22 mouse cellular contexts compared by ENCODE assay signal in genomic region chr4:62513998-62514506, GRCm38 (mm10). TPM values are rescaled to one million over a fixed set of nuclear protein-coding genes. Genes with fewer than 3 reads are reported as not detected.
A peak's percentile ranks its signal among the peaks of the same experiment; 100 is the strongest.
DNase-seq lines count a peak whose midpoint lies in the region; ATAC-seq and TF ChIP-seq lines count a peak whose summit lies in the region.
"Had no signal": no experiment of that assay in that cellular context is flagged by ENCODE, and none has a peak within 500 bp of the region (broad histone marks: within the 10 kb centered on the region; RNA-seq: fewer than 3 reads in every experiment).

No protein-coding gene starts in this region.

- peak; percentile 38 for DNase-seq in cerebellum, adult 9-11 months
- DNase-seq in cerebellum, adult 11 months, result no peak
- no peak for DNase-seq in hindbrain, embryonic 10.5 days (ENCODE audit: low spot score)
- DNase-seq in hindbrain, postnatal 0 days (ENCODE audit: low spot score), result no peak
- DNase-seq in spleen, postnatal 10 days (ENCODE audit: low spot score in 2 of 2), result no peak
- no peak for DNase-seq in kidney, adult 2 months
- DNase-seq: adrenal gland, adult 8-10 months; B cell, adult 2 months; cerebellum, adult 8-10 months; embryo, embryonic 11 days; heart, postnatal 10 days; kidney, postnatal 4 days; lung, postnatal 14 days; retina, postnatal 1 day; right cerebral cortex, postnatal 4 days; thymus, adult 2 months had no signal

- WGBS in hindbrain, embryonic 10.5 days, result 52% methylated on average over 11 of the region's 11 CpGs
- 36% methylated on average over 11 of the region's 11 CpGs for WGBS in hindbrain, postnatal 0 days
- 72% methylated on average over 11 of the region's 11 CpGs for WGBS in bone marrow, adult 2 months
- 56% methylated on average over 11 of the region's 11 CpGs for WGBS in liver, embryonic 16.5 days (ENCODE audit: insufficient replicate concordance)
- 67% methylated on average over 11 of the region's 11 CpGs for WGBS in kidney, adult 2 months

- no peak overlapping the region for H3K4me3 ChIP-seq in hindbrain, embryonic 10.5 days
- H3K4me3 ChIP-seq in hindbrain, postnatal 0 days (ENCODE audit: low read length), result no peak overlapping the region
- H3K4me3 ChIP-seq in bone marrow, adult 2 months (replicated peaks; ENCODE audit: control insufficient read depth, low read depth, low read length), result peak overlapping the region; percentile 14
- peak overlapping the region; percentile 55 for H3K4me3 ChIP-seq in liver, embryonic 16.5 days (ENCODE audit: low read depth, low read length)
- no peak overlapping the region for H3K4me3 ChIP-seq in kidney, adult 2 months (ENCODE audit: insufficient read depth, low read depth, low read length)
- H3K4me3 ChIP-seq: forebrain, embryonic 15.5 days; megakaryocyte, embryonic 14.5 days; midbrain, embryonic 15.5 days had no signal

- H3K4me1 ChIP-seq in hindbrain, embryonic 10.5 days (replicated peaks), result peaks cover 34% of the 10 kb centered on the region
- 0 out of 2 replicates have a peak, but pooled peaks cover 7% of the 10 kb centered on the region for H3K4me1 ChIP-seq in hindbrain, postnatal 0 days (ENCODE audit: insufficient read depth, low read length)
- peaks cover 2% of the 10 kb centered on the region for H3K4me1 ChIP-seq in bone marrow, adult 2 months (ENCODE audit: control insufficient read depth, insufficient read depth, low read length)
- H3K4me1 ChIP-seq in liver, embryonic 16.5 days (ENCODE audit: control insufficient read depth, low read depth, low read length), result peaks cover 56% of the 10 kb centered on the region
- H3K4me1 ChIP-seq in kidney, adult 2 months (ENCODE audit: control insufficient read depth, insufficient read depth, low read length), result peaks cover 40% of the 10 kb centered on the region

- no peak overlapping the region for H3K9ac ChIP-seq in hindbrain, postnatal 0 days (replicated peaks; ENCODE audit: low read length)
- peak overlapping the region; percentile 41 for H3K9ac ChIP-seq in liver, embryonic 16.5 days (ENCODE audit: low read depth, low read length)
- H3K9ac ChIP-seq: forebrain, embryonic 15.5 days; midbrain, embryonic 15.5 days had no signal

- no peaks in the 10 kb centered on the region for H3K9me3 ChIP-seq in hindbrain, embryonic 10.5 days
- no peaks in the 10 kb centered on the region for H3K9me3 ChIP-seq in hindbrain, postnatal 0 days (ENCODE audit: low read length)
- no peaks in the 10 kb centered on the region for H3K9me3 ChIP-seq in liver, embryonic 16.5 days (replicated peaks; ENCODE audit: control insufficient read depth, low read length)
- H3K9me3 ChIP-seq: forebrain, embryonic 15.5 days; megakaryocyte, embryonic 14.5 days; midbrain, embryonic 15.5 days had no signal

- H3K4me2 ChIP-seq in hindbrain, postnatal 0 days (ENCODE audit: low read depth, low read length), result no peak overlapping the region
- peak overlapping the region; percentile 87 for H3K4me2 ChIP-seq in liver, embryonic 16.5 days (ENCODE audit: low read depth, low read length)
- H3K4me2 ChIP-seq: forebrain, embryonic 15.5 days; midbrain, embryonic 15.5 days had no signal

- ATAC-seq in hindbrain, postnatal 0 days, result no peak; the same call in 1 of the 2 replicates
- ATAC-seq in liver, embryonic 16.5 days (ENCODE audit: low read depth), result no peak
- ATAC-seq: forebrain, embryonic 15.5 days; midbrain, embryonic 15.5 days had no signal

- H3K36me3 ChIP-seq in hindbrain, embryonic 10.5 days, result peaks cover 52% of the 10 kb centered on the region
- peaks cover 35% of the 10 kb centered on the region for H3K36me3 ChIP-seq in hindbrain, postnatal 0 days (ENCODE audit: insufficient read depth, low read length)
- H3K36me3 ChIP-seq in liver, embryonic 16.5 days (ENCODE audit: control insufficient read depth, insufficient read depth), result peaks cover 57% of the 10 kb centered on the region
- peaks cover 2% of the 10 kb centered on the region; the same call in 1 of the 2 replicates for H3K36me3 ChIP-seq in kidney, adult 2 months (ENCODE audit: control insufficient read depth, insufficient read depth, low read length)

- no peak for TF ChIP-seq POLR2A in bone marrow, adult 2 months (IDR thresholded peaks at IDR 0.05; ENCODE audit: borderline replicate concordance, control insufficient read depth, low read depth, low read length)
- no peak for TF ChIP-seq POLR2A in kidney, adult 2 months (IDR thresholded peaks at IDR 0.05; ENCODE audit: low read depth, low read length)

- TF ChIP-seq CTCF in hindbrain, postnatal 0 days (IDR thresholded peaks at IDR 0.05; ENCODE audit: low read depth), result no peak
- TF ChIP-seq CTCF in bone marrow, adult 2 months (IDR thresholded peaks at IDR 0.05; ENCODE audit: control insufficient read depth, insufficient read depth, low read length), result no peak
- TF ChIP-seq CTCF in kidney, adult 2 months (conservative IDR thresholded peaks at IDR 0.05; ENCODE audit: insufficient read depth, insufficient read length, low read depth, low read length), result no peak

- H3K27me3 ChIP-seq in hindbrain, embryonic 10.5 days (ENCODE audit: insufficient read depth, poor library complexity, severe bottlenecking), result no peaks in the 10 kb centered on the region
- H3K27me3 ChIP-seq in hindbrain, postnatal 0 days (ENCODE audit: insufficient read depth, low read length), result no peaks in the 10 kb centered on the region
- H3K27me3 ChIP-seq in liver, embryonic 16.5 days (ENCODE audit: control insufficient read depth, insufficient read depth, low read depth, low read length), result no peaks in the 10 kb centered on the region
- H3K27me3 ChIP-seq in kidney, adult 2 months (replicated peaks; ENCODE audit: control insufficient read depth, insufficient read depth, low read length), result no peaks in the 10 kb centered on the region
- H3K27me3 ChIP-seq: forebrain, embryonic 15.5 days; megakaryocyte, embryonic 14.5 days; midbrain, embryonic 15.5 days had no signal

- peak overlapping the region; percentile 59 for H3K27ac ChIP-seq in hindbrain, embryonic 10.5 days
- H3K27ac ChIP-seq in hindbrain, postnatal 0 days, result no peak overlapping the region
- no peak overlapping the region for H3K27ac ChIP-seq in bone marrow, adult 2 months (ENCODE audit: control insufficient read depth, insufficient read depth, low read depth, low read length, poor library complexity)
- peak overlapping the region; percentile 36 for H3K27ac ChIP-seq in liver, embryonic 16.5 days (ENCODE audit: low read length)
- H3K27ac ChIP-seq in kidney, adult 2 months (ENCODE audit: insufficient read depth, low read depth, low read length), result no peak overlapping the region
- H3K27ac ChIP-seq: forebrain, embryonic 15.5 days; midbrain, embryonic 15.5 days had no signal

RNA-seq across cellular contexts. Expression of gene Alad, which starts 5.7 kb away (rescaled TPM):
- 114 and 123 TPM in 2 replicates for polyA plus RNA-seq in hindbrain, embryonic 10.5 days (2016; fragmentation: Nextera tagmentation; extraction: Ambion mirVana)
- total RNA-seq in hindbrain, postnatal 0 days (2014; rRNA removed), result 50.4 and 50.9 TPM in 2 replicates
- 69.3 and 70.5 TPM in 2 replicates for polyA plus RNA-seq in hindbrain, postnatal 0 days (2015; fragmentation: Nextera tagmentation; extraction: Ambion mirVana)
- polyA plus RNA-seq in bone marrow, adult 2 months (2011; ENCODE audit: insufficient read depth, insufficient read length, low replicate concordance, missing spikeins), result 321 and 356 TPM in 2 replicates
- 516 and 530 TPM in 2 replicates for polyA plus RNA-seq in liver, embryonic 16.5 days (2015; fragmentation: Nextera tagmentation; extraction: Ambion mirVana)
- 194 and 206 TPM in 2 replicates for polyA plus RNA-seq in kidney, adult 2 months (2012; rRNA removed)

RNA-seq across cellular contexts. Expression of gene Hdhd3, which starts 10.8 kb away (rescaled TPM):
- polyA plus RNA-seq in hindbrain, embryonic 10.5 days (2016; fragmentation: Nextera tagmentation; extraction: Ambion mirVana), result 9.8 and 14.1 TPM in 2 replicates
- total RNA-seq in hindbrain, postnatal 0 days (2014; rRNA removed), result 4.1 and 5.1 TPM in 2 replicates
- polyA plus RNA-seq in hindbrain, postnatal 0 days (2015; fragmentation: Nextera tagmentation; extraction: Ambion mirVana), result 5.8 and 6.8 TPM in 2 replicates
- polyA plus RNA-seq in bone marrow, adult 2 months (2011; ENCODE audit: insufficient read depth, insufficient read length, low replicate concordance, missing spikeins), result not detected in 2 replicates
- 9.0 and 9.5 TPM in 2 replicates for polyA plus RNA-seq in liver, embryonic 16.5 days (2015; fragmentation: Nextera tagmentation; extraction: Ambion mirVana)
- 23.7 and 24.0 TPM in 2 replicates for polyA plus RNA-seq in kidney, adult 2 months (2012; rRNA removed)

RNA-seq across cellular contexts. Expression of gene Pole3, which starts 10.8 kb away (rescaled TPM):
- 124 and 125 TPM in 2 replicates for polyA plus RNA-seq in hindbrain, embryonic 10.5 days (2016; fragmentation: Nextera tagmentation; extraction: Ambion mirVana)
- 19.0 and 25.1 TPM in 2 replicates for total RNA-seq in hindbrain, postnatal 0 days (2014; rRNA removed)
- 66.5 and 70.0 TPM in 2 replicates for polyA plus RNA-seq in hindbrain, postnatal 0 days (2015; fragmentation: Nextera tagmentation; extraction: Ambion mirVana)
- polyA plus RNA-seq in bone marrow, adult 2 months (2011; ENCODE audit: insufficient read depth, insufficient read length, low replicate concordance, missing spikeins), result 56.5 and 57.6 TPM in 2 replicates
- 44.8 and 48.9 TPM in 2 replicates for polyA plus RNA-seq in liver, embryonic 16.5 days (2015; fragmentation: Nextera tagmentation; extraction: Ambion mirVana)
- 15.6 and 19.7 TPM in 2 replicates for polyA plus RNA-seq in kidney, adult 2 months (2012; rRNA removed)

RNA-seq across cellular contexts. Expression of gene 4933430I17Rik, which starts 11.1 kb away (rescaled TPM):
- polyA plus RNA-seq in hindbrain, embryonic 10.5 days (2016; fragmentation: Nextera tagmentation; extraction: Ambion mirVana), result 1.2 and 1.5 TPM in 2 replicates
- 1.0 TPM in 1 of 2 replicates, not detected in the other for total RNA-seq in hindbrain, postnatal 0 days (2014; rRNA removed)
- 0.74 and 0.83 TPM in 2 replicates for polyA plus RNA-seq in hindbrain, postnatal 0 days (2015; fragmentation: Nextera tagmentation; extraction: Ambion mirVana)
- not detected in 2 replicates for polyA plus RNA-seq in bone marrow, adult 2 months (2011; ENCODE audit: insufficient read depth, insufficient read length, low replicate concordance, missing spikeins)
- 0.06 TPM in 2 replicates for polyA plus RNA-seq in liver, embryonic 16.5 days (2015; fragmentation: Nextera tagmentation; extraction: Ambion mirVana)
- 0.17 and 0.20 TPM in 2 replicates for polyA plus RNA-seq in kidney, adult 2 months (2012; rRNA removed)
- total RNA-seq: liver, adult 2 months had no signal
- polyA plus RNA-seq: liver, adult 2 months had no signal

RNA-seq across cellular contexts. Expression of gene Bspry, which starts 34.2 kb away (rescaled TPM):
- polyA plus RNA-seq in hindbrain, embryonic 10.5 days (2016; fragmentation: Nextera tagmentation; extraction: Ambion mirVana), result 0.78 and 1.9 TPM in 2 replicates
- total RNA-seq in hindbrain, postnatal 0 days (2014; rRNA removed), result 0.37 and 2.0 TPM in 2 replicates
- 0.95 and 0.96 TPM in 2 replicates for polyA plus RNA-seq in hindbrain, postnatal 0 days (2015; fragmentation: Nextera tagmentation; extraction: Ambion mirVana)
- 1.4 TPM in 1 of 2 replicates, not detected in the other for polyA plus RNA-seq in bone marrow, adult 2 months (2011; ENCODE audit: insufficient read depth, insufficient read length, low replicate concordance, missing spikeins)
- polyA plus RNA-seq in liver, embryonic 16.5 days (2015; fragmentation: Nextera tagmentation; extraction: Ambion mirVana), result 0.15 and 0.27 TPM in 2 replicates
- polyA plus RNA-seq in kidney, adult 2 months (2012; rRNA removed), result 51.1 and 52.4 TPM in 2 replicates

Comparison
In these comparisons a context has a peak if more than half of its experiments do, and no peak if none do; other contexts are left out.
1. H3K27ac ChIP-seq: peak in hindbrain, embryonic 10.5 days (single experiment) and liver, embryonic 16.5 days (single experiment); none in hindbrain, postnatal 0 days (single experiment), bone marrow, adult 2 months (single experiment) and kidney, adult 2 months (single experiment).
2. H3K4me3 ChIP-seq: peak in bone marrow, adult 2 months (single experiment) and liver, embryonic 16.5 days (single experiment); none in hindbrain, embryonic 10.5 days (single experiment), hindbrain, postnatal 0 days (single experiment) and kidney, adult 2 months (single experiment).